Mouse (Mus musculus) adrenal gland, postnatal 4 days (tissue): ENCODE data around the gene Slit1. TPM values are rescaled to one million over a fixed set of nuclear protein-coding genes. Genes with fewer than 3 reads are reported as not detected.

ENCODE experiments used
- DNase-seq, 2 experiments: peaks; one replicate each; pipeline ENCODE4 v3.0.0; 2021 to 2022; ENCODE audit warnings: low spot score in 2 of 2, mixed read lengths in 2 of 2
- total RNA-seq, 2 experiments: library from RNA; stranded (reverse); gene quantifications; 2 replicates each; pipeline ENCODE4 v1.2.3; 2021

Gene Slit1
- total RNA-seq, 2 experiments from 2014 or later, result 7.1 to 8.3 TPM

DNA sequence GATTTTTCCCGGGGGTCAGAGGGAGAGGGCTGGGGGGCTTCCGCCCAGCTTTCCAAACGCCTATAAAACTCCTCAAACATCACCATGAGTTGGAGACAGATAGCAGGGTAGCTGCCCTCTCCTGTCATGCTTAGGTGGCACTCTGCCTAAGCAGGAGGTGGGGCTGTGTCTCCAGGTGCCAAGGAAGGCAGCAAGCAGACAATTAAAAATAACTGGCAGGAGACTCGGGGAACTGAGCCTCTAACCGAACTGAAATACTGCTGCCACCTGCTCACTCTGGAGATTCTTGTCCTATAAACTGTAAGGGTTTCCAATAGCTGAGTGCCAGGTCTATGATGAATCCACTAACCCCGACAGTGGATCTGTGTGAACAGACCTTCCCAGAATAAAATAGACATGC, 131.8 kb downstream of the Slit1 start:
- no peak for DNase-seq

DNA sequence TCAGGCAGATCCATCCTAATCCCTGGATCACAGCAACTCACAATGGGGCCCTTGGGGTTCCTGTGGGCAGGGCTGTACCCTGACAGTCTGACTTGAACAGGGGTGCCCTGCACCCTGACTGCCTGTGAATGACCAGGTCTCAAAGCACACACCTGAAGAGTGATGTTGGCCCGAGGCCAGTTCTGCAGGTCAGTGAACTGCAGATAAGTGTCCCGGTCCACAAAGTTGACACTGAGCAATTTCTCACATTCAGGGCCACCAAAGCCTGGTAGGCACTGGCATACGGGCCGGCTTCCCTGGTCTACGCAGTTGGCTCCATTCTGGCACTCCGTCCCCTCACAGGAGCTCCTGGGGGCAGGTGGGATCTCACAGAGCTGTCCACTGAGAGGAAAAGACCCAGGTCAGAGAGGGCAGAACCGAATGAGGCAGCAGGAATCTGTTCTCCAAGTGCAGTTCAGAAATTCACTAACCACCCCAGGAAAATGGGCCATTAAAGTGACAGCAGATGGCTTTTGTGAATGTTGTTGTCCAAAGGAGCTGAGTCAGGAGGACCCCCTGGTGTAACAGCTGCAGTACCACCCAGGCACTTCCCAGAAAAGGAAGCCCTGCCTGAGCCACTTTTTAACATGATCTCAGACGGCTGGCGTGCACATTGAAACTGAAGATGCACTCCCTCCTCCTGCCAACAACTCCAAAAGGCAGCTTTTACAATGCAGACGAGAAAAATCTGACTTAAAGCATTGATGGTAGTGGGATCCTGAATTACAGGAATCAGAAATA, 137.1 kb downstream of the Slit1 start:
- DNase-seq, result no peak

DNA sequence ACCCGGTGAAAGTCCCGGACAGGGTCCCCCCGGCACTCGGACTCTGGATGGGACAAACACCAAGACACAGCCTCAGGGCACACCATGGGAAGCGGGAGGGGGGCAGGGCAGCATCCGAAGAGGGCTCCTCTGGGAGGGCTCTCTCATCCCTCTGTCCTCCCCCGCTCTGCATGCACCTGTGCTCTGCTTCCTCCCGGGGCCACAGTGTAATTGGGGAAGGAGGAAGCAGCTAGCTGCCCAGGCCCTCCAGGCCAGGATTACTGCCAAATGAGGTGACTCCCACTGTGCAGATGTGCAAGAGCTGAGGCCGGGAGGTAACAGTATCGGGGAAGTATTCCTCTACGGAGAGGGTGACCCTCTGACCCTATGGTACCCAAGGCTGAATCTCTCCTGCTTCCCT, 142.8 kb downstream of the Slit1 start:
- no peak for DNase-seq

DNA sequence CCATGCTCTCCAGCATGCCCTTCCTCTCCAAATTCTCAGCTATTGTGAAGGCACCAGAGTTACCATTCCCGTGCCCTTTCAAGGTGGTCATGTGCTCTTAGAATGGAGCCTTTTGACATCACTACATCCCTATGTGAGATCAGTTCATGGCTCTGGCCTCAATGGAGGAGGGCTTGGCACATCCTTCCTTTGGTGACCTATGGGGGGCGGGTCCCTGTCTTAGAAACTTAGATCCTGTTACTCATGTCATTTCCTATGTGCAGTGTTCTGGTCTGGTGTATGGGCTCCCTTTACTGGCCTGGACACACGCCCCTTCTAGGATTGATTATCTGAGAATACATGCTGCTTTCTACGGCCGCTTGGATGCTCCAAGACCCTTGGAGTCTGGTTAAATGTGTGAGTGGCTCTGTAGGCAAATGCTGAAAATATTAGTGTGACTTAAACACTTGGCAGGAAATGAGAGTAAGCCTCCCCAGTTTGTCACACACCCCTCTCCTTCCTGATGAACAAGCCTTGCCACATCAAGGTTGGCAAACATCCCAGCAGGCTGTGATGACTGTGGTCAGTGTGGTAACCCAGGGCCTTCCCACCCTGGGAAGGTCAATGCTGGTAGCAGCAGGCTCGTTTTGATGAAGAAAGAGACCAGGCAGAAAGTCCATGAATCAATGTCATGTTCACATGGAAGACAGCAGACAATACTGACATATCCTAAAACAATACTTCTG, 146.1 kb downstream of the Slit1 start:
- DNase-seq, result peak; percentile 41 to 70

DNA sequence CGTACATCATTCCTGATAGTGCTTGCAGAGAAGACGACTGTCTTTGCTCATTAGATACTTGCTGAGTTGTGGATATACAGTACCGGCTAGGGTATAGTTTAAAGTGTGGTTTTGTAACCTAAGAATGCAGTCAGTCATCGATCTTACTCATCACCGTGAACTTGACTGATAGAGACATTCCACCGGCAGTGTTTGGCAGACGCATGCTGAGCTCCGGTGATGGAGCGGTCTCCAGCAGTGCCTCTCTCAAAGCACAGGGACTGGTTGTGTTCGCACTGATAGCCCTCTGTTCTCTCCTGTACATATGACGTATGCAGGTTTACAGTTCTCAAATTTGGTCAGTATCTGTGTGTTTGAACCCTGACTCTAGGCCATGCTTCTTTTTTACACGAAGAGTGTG, 151.7 kb downstream of the Slit1 start:
- no peak for DNase-seq

DNA sequence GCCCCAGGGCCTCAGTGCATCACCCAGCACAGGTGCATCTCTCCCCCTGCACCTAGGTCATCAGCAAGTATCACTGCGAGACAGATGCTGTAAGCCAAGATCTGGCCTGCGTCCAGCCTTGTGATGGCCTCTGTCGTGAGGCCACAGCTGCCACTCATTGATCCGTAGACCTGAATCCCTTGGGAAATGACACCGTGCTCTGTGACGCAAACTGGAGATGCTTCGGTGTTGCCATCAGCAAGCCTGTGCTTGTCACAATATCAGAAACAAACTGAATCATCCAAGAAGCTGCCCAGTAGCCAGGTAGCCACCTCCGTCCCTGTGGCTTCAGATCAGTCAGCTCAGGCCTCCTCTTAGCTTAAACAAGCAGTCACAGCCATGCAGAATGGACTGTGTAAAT, 153.8 kb downstream of the Slit1 start:
- DNase-seq, result no peak

DNA sequence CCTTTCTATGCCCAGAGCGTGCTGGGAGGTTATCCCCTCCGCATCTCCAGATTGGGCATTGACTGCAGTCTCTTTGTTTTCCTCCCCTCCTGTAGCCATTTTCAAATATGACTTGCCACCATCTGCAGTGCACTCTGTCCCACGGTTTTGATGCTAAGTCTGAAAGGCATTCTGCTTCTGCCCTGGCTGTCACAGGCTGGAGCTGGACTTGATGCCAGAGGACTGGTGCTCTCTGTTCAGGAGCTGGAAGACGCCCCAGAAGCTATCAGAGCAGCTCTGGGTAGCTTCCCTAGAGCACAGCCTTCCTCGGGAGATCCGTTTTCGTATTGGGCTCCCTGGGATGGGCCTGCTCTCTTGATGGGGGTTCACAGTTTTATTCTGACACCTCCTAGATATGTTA, 154.4 kb downstream of the Slit1 start:
- DNase-seq, result no peak

DNA sequence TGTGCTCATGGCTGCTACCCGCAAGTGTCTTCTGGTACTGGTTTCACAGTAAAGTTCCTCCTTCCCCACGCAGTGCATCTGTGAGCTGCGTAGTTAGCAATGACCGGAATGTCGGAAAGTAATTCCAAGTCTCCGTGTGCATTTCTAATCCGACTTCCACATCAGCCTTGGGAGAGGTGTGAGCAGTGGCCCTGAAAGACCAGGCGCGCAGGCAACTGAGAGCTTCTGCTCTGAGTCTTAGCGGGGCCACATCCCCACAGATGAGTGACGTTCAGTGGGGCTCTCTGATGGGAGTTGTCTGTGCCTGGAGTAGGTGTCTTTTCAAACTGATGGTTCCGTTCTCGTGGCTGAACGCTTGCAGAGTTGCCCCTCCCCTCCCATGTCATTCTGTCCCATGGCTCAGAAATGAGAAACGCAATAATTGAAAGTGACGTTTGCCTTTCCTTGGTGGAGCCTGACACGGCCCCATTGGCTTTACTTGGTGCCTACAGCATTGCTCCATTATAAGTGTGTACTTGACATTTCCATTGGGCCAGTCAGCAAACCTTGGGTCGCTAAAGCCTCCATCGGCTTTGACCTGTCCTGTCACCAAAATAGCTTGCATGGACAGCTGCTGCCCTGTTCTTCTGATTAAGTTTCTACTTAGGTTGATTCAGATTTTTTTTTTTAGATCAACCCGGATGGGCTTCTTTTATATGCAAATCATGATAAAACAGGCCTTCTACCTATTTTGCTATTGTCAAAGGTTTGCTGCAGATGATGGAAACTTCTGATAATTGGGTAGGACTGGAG, 155.8 kb downstream of the Slit1 start:
- DNase-seq, result no peak

DNA sequence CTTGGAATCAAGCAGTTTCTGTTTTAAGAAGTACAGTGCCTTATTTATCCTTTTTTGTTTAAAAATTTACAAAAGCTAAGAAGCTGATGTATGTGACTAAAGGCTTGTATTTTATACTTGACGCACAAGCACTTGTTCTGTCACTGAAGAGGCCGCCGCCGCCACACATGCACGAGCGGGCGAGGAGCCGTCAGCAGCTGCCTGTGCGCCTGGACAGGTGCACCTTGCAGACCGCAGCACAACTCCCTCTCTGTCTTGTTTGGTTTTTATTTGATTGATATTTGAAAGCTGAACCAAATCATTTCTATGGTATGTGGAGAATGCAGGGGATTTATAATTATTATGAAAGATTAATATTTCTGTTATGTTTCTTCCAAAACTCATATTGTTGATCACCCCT, 156.7 kb downstream of the Slit1 start:
- no peak for DNase-seq

DNA sequence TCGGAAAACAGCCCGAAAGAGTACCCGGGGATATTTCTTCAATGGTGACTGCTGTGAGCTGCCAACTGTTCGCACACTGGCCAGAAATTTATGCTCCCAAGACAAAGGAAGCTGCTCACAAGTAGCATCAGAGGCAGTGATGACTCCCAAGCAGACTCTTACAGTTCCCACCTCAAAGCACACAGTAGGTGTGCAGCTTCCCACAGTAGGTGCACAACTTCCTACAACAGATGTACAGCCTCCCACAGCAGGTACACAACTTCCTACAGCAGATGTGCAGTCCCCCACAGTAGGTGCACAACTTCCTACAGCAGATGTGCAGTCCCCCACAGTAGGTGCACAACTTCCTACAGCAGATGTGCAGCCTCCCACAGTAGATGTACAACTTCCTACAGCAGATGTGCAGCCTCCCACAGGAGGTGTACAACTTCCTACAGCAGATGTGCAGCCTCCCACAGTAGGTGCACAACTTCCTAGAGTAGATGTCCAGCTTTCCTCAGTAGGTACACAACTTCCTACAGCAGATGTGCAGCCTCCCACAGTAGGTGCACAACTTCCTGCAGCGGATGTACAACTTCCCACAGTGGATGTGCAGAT, 160.4 kb downstream of the Slit1 start:
- DNase-seq, result no peak

DNA sequence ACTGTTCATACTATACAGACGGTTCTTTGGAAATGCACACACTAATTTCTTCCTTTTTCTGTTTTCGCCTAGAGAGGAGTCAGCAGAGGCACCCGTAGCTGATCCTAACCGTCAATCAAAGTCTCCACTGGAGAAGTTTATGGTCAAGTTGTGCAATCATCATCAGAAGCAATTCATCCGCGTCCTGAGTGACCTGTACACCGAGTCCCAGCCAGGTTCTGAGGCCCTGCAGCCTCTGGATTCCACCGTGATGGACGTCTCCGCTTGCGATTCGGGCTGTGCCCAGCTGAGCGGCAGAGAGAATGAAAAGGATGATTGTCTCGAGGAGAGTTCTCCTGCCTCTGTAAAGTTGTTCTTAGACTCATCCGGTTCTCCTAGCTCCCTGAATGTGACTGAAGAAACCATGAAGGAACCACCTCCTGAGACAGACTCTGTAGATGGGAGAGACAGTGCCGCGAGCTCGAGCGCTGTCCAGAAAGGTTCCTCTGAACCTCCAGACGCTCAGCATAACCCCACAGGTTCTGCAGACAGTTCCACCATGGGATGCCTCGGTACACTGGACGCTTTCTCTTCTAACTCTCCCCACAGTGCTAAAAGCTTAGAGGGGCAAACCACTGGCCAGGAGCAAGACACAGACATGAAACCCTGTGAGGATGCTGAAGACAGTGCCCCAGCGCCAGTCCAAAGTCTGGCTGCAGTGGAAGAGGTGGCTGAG, 161.6 kb downstream of the Slit1 start, which contains the start of gene Gm340:
Gene Gm340, plus strand, starts transcription at position 665 of the 715 bp plus-strand sequence.
- DNase-seq, result no peak

DNA sequence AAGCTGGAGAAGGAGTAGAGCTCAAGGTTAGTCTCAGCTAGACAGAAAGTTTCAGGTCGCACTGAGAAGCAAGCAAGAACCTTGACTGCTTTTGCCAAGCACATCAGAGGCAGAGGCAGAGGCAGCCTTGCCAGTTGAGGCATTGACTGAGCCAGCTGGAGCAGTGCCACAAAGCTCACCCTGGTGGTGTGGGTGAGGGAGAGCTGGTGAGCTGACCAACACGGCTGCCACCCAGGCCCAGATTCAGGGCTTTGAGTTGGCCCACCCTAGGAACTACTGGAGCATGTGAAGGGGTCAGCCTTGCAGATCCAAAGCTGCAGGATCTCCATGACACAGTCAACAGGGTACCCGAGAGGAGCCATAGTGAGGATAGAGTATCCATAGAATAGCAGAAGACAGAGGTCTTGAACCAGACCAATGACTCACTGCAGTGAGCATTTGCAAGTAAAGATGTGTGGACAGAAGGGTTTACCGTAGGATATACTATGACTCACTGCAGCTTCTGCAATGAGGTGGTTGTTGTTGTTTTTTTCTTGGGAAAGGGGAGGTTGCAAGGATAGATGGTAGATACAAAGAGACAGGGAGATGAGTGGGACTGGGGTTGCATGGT, 164.0 kb downstream of the Slit1 start:
- DNase-seq, result peak in 1 of 2 experiments; percentile 51

DNA sequence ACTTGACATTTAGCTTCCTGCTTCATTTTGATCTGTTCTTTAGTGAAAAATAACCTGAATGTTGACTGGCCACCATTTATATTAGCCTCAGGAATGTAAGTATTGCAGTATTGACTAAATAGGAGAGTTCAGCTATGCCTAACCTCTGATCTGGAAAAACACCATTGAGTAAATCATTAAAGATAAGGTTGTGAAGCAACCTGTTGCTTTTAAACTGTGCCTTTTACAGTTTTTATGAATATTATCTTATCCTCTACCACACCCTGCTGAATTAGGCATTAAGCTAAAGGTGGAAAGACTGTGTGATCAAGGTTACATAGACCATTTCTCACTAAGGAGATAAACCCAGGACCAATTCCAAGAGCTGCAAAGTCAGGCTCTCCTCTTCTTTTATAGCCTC, 165.9 kb downstream of the Slit1 start:
- no peak for DNase-seq

DNA sequence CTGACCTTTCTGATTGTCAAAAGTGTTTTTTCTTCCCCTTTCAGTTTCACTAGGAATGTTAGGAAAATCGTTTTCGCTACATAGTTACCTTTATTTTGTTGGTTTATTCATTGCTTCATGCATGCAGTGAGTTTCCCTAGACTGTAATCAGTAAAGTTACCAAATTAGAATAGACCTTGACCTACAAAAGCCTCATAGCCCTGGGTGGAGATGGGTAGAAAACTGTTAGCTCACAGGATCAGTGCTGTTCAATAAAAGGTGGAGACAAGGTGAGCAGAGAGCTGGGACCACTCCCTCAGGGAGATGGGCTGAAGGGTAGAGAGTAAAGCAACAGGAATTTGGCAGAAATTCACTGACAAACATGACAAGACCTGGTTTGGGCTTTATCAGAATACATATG, 169.8 kb downstream of the Slit1 start:
- no peak for DNase-seq

DNA sequence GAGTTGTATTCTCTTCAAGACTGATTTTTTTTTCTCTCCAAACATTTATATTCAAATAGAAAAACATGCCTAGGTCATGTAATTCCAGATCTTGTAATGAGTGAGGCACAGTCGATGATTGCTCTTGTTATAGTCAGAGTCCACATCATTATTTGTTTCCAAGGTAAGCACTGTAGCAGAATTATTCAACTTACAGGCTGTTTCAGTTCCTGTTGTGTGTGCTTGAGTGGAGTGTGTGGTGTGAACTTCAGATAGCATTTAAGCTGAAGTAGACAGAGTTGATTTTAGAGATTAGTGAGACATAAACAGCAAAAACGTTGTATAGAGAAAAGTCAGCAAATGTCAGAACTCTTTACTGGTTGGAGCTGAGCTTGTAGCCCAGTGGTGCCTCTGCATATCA, 174.7 kb downstream of the Slit1 start:
- no peak for DNase-seq

DNA sequence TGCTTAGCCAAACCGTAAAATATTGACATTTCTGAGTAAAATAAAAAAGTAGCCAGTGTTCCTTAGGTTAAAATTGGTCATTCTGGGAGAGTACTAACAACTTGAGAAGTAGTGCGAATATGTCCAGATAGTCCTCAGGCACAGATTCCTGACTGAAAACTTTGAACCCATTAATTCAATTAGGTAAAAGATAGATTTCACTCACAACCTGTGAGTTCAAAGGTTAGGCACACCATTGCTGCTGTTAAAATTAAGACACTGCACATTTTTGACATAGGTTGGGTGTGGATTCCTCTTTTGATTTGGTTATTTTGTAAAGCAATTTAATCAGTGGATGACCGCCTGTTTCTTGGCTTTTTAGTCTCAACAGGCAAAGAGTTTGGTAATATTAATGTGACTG, 182.6 kb downstream of the Slit1 start:
- no peak for DNase-seq

DNA sequence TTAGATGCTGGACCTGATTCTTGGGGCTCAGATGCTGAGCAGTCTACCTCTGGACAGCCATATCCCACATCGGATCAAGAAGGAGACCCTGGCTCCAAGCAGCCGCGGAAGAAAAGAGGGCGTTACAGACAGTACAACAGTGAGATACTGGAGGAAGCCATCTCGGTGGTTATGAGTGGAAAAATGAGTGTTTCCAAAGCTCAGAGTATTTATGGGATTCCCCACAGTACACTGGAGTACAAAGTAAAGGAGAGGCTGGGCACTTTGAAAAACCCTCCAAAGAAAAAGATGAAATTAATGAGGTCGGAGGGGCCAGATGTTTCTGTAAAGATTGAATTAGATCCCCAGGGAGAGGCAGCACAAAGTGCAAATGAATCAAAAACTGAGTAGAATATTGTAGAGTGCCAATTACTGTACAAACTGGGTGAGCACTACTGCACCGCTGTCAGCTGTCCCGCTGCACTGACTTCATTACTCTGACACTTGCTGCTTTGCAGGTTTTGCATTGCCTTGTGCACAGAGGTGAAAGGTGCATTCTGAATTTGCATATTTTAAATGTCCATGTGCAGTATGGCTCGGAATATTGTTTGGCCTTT, 184.5 kb downstream of the Slit1 start:
- no peak for DNase-seq

DNA sequence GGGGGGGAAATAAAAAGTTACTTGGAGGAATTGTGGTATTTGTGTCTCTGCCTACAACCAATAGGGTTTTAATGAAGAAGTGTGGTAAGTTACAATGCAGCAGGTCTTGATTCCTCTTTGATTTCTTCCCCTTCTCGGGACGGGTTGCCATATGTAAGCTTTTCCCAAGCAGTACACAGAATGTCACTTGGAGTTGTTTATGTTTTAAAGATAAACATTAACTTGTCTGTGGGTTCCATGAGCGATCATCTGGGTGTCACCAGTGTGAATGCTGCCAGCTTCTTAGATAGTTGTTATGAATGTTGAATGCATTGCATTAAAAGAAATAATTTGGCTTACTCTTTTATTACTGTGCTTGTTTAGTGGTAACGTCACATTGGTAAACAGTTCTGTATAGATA, 186.0 kb downstream of the Slit1 start:
- DNase-seq, result no peak

DNA sequence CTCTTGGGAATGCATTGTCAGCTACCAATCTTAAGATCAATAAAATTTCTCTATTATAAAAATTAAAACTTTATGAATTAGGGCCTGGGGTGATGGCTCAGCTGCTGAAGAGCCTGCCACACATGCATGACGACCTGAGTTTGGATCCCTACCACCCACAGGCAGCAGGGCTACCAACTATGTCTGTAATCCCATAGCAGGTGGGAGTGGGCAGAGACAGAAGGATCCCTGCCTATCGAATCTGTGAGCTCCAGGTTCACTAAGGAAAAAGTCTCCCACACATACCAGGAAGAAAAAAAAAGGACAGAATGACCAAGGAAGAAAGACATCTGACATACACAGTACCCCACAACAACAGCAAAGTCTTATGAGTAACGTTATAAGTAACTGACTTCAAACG, 186.5 kb downstream of the Slit1 start:
- no peak for DNase-seq
